8 mouse cellular contexts compared by ENCODE assay signal in genomic region chr13:23760972-23761864, GRCm38 (mm10). TPM values are rescaled to one million over a fixed set of nuclear protein-coding genes. Genes with fewer than 3 reads are reported as not detected.
DNase-seq lines count a peak whose midpoint lies in the region; ATAC-seq and TF ChIP-seq lines count a peak whose summit lies in the region.

Hist1h4a (minus strand) TSS chr13:23761230.

- TF ChIP-seq CTCF in gastrocnemius, adult 2 months (IDR thresholded peaks at IDR 0.05): no peak
- TF ChIP-seq CTCF in hindbrain, postnatal 0 days (IDR thresholded peaks at IDR 0.05; ENCODE audit: low read depth): no peak

- H3K4me1 ChIP-seq in hindbrain, postnatal 0 days (ENCODE audit: insufficient read depth, low read length): peaks cover 6% of the 10 kb centered on the region

- H3K9me3 ChIP-seq in hindbrain, postnatal 0 days (ENCODE audit: low read length): no peaks in the 10 kb centered on the region

- DNase-seq in gastrocnemius, adult 2 months: peak; percentile 96
- DNase-seq in hindbrain, postnatal 0 days (ENCODE audit: low spot score): peak; percentile 100
- DNase-seq in left cerebral cortex, adult 18-20 months (ENCODE audit: low spot score in 2 of 2): peak; percentile 99
- DNase-seq in lung, postnatal 4 days: peak; percentile 99
- DNase-seq in retina, postnatal 1 day: peak; percentile 99
- peak; percentile 99 for DNase-seq in thymus, postnatal 4 days

- peak; percentile 62 for ATAC-seq in activated CD4-positive, CD25-positive, alpha-beta regulatory T cell, adult 4 months
- peak; percentile 31 for ATAC-seq in common myeloid progenitor, adult 5-6 weeks (replicated peaks; ENCODE audit: low read depth, poor library complexity, severe bottlenecking)
- peak; percentile 85 for ATAC-seq in hindbrain, postnatal 0 days

- no peaks in the 10 kb centered on the region for H3K36me3 ChIP-seq in hindbrain, postnatal 0 days (ENCODE audit: insufficient read depth, low read length)

- H3K27me3 ChIP-seq in hindbrain, postnatal 0 days (ENCODE audit: insufficient read depth, low read length): no peaks in the 10 kb centered on the region

- peak within 1 kb of the TSS; percentile 88 for H3K27ac ChIP-seq in gastrocnemius, adult 2 months
- peak within 1 kb of the TSS; percentile 89 for H3K27ac ChIP-seq in hindbrain, postnatal 0 days

- peak within 1 kb of the TSS; percentile 25 for H3K9ac ChIP-seq in hindbrain, postnatal 0 days (replicated peaks; ENCODE audit: low read length)

- H3K4me2 ChIP-seq in hindbrain, postnatal 0 days (ENCODE audit: low read depth, low read length): peak within 1 kb of the TSS; percentile 84

- peak within 1 kb of the TSS; percentile 88 for H3K4me3 ChIP-seq in gastrocnemius, adult 2 months
- H3K4me3 ChIP-seq in hindbrain, postnatal 0 days (ENCODE audit: low read length): peak within 1 kb of the TSS; percentile 41

- intact Hi-C loops in gastrocnemius, adult 2 months (cut with DNase I): loop anchor here (5.0 kb wide), 2 partner anchors 139 to 179 kb away; partner anchors contain the start of genes Hist1h1e, Hist1h2be and Hist1h4d

- under 1% methylated on average over 61 of the region's 72 CpGs for WGBS in hindbrain, postnatal 0 days

RNA-seq across cellular contexts. Expression of gene Hist1h4a, which starts in this region (rescaled TPM):
- 1 to 10 TPM in 1 of 2 experiments, not detected in 1; 3.1 TPM for polyA plus RNA-seq in activated CD4-positive, CD25-positive, alpha-beta regulatory T cell, adult 4 months (2017; shearing (Covaris generic))
- total RNA-seq in common myeloid progenitor, adult 5-6 weeks (2017): 597 and 703 TPM in 2 replicates
- 1 to 10 TPM in 1 of 2 experiments, under 1 TPM in 1; 0.61 to 1.4 TPM for total RNA-seq in gastrocnemius, adult 2 months (2021)
- total RNA-seq in hindbrain, postnatal 0 days (2014; rRNA removed): 789 and 958 TPM in 2 replicates
- polyA plus RNA-seq in hindbrain, postnatal 0 days (2015; fragmentation: Nextera tagmentation; extraction: Ambion mirVana): 0.53 TPM in 1 of 2 replicates, not detected in the other
- 10 to 100 TPM; 64.4 to 74.0 TPM for total RNA-seq in left cerebral cortex, adult 18-20 months (2021)

Comparison
In these comparisons a context has a peak if more than half of its experiments do, and no peak if none do; other contexts are left out.
1. Peak in every context shown above with its lines: DNase-seq, ATAC-seq, H3K4me3 ChIP-seq and H3K27ac ChIP-seq.
2. RNA of gene Hist1h4a (total RNA-seq): 789 to 958 TPM in hindbrain, postnatal 0 days, 597 to 703 TPM in common myeloid progenitor, adult 5-6 weeks and 64.4 to 74.0 TPM in left cerebral cortex, adult 18-20 months; 0.61 to 1.4 TPM in gastrocnemius, adult 2 months; every median in the first group is over 10 times any median in the second.
3. ATAC-seq: peak in every context shown above with its lines; median percentile 85 in hindbrain, postnatal 0 days; 62 in activated CD4-positive, CD25-positive, alpha-beta regulatory T cell, adult 4 months; 31 in common myeloid progenitor, adult 5-6 weeks.